Mouse (Mus musculus): ENCODE data around the gene Ralgps1. TPM values are rescaled to one million over a fixed set of nuclear protein-coding genes. Genes with fewer than 3 reads are reported as not detected.

Gene Ralgps1
- polyA plus RNA-seq, 1 experiment from 2014 or later, result 32.0 TPM

DNA sequence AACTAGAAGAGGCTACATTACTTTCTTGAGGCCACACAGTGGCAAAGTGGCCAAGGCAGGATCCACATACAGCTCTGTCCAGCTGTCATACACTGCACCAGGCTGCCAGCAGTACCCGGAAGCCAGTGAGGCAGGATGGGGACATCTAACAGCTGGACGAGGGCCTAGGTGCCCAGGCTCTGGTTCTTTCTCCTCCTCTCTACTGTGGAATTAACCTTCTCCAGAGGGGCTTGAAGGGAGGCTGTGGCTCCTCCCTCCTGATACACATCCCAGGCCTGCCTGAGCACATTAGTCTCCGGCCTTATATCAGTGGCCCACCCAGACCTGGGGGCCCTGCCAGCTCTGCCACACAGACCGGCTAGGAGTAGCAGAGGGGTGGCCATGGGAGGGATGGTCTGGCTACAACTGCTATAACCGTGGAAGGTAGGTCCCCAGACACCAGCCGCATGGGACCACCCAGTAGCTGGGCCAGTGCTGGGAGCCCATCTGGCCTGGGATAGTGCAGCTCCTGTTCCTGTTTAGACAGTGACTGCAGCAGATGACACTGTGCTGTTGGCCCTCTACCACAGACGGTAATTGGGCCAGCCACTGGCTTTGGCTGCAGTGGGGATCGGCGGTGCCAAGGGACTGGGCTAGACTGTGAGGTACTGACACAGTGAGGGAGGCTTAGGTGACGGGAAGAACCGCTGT lies 192.9 kb downstream of the Ralgps1 start:
- Histone ChIP-seq H3K4me1 (ENCODE audit: control insufficient read depth, insufficient read depth, low read depth, low read length) (peaks cover 26% of the 10 kb centered on the region), H3K4me2 (ENCODE audit: low read length) (no peak overlapping the region), H3K9ac (ENCODE audit: low read depth, low read length) (no peak overlapping the region), H3K27ac (ENCODE audit: low read depth, low read length) (no peak overlapping the region; the same call in 1 of the 2 replicates), H3K27me3 (replicated peaks; ENCODE audit: control insufficient read depth, insufficient read depth, low read length) (no peaks in the 10 kb centered on the region), H3K9me3 (ENCODE audit: control insufficient read depth, low read length) (no peaks in the 10 kb centered on the region), H3K4me3 (ENCODE audit: low read length) (no peak overlapping the region), H3K36me3 (ENCODE audit: control insufficient read depth, insufficient read depth, low read length) (no peaks in the 10 kb centered on the region)
- peak; percentile 83 for ATAC-seq
- WGBS, result 43% methylated on average over 11 of the region's 11 CpGs

DNA sequence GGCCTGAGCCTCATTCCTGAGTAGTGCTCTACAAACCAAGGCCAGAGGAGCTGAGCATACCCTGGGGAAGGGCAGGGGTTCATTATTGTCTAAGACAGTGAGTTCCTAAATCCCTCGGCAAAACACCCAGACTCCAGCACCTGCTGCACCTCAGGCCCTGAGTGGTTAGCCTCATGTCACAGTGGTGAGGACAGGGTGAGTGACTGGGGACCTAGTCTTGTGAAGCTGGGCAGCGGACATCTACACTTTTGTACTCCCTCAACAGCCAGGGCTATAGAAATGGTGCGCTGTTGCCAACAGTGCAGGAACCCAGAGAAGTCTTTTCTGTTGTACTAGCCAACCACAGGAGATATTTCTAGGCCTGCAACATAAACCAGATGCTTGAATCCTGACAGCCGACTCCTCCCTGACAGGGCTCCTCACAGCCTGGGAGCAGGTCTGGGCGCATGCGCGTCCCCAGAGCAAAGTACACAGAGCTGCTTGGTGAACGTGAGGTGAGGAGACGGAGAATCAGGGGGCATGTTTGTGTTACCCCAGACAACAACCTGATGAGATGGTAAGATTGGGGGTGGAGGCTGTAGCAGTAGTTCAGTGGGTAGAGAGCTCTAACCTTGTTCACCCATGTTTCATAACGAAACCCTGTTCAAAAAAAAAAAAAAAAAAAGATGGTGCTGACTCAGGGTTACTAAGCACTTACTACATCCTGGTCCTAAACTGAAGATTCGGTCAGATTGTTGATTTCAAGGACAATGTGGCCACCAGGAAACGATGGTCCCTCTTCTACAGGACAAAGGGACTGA lies 193.6 kb downstream of the Ralgps1 start:
- H3K36me3 ChIP-seq (ENCODE audit: control insufficient read depth, insufficient read depth, low read length), result peaks cover 4% of the 10 kb centered on the region; the same call in 1 of the 2 replicates
- H3K4me3 ChIP-seq (ENCODE audit: low read length), result no peak overlapping the region
- H3K4me1 ChIP-seq (ENCODE audit: control insufficient read depth, insufficient read depth, low read depth, low read length), result peaks cover 26% of the 10 kb centered on the region
- H3K27me3 ChIP-seq (replicated peaks; ENCODE audit: control insufficient read depth, insufficient read depth, low read length), result no peaks in the 10 kb centered on the region
- ATAC-seq, result no peak
- H3K27ac ChIP-seq (ENCODE audit: low read depth, low read length), result no peak overlapping the region
- H3K4me2 ChIP-seq (ENCODE audit: low read length), result no peak overlapping the region
- 85% methylated on average over 12 of the region's 12 CpGs for WGBS
- no peak overlapping the region for H3K9ac ChIP-seq (ENCODE audit: low read depth, low read length)
- H3K9me3 ChIP-seq (ENCODE audit: control insufficient read depth, low read length), result no peaks in the 10 kb centered on the region

DNA sequence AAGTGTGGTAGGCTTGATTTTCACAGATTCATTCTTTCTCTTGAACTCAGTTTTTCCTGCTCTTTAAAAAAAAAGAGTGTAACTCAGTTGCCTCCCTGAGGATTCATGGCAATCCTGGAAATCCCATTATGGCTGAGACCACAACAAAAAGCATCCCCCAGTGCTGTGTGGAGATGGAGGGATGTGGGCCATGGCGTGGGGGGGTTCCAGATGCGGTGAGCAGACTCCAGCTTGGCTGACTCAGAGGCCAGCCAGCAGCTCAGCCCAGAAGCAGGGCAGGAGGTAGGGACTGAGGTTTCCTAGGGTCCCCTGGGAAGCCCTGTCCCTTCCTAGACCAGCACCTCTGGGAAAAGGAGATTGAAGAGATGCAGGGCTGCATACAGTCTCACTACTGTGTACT lies 194.4 kb downstream of the Ralgps1 start:
- Histone ChIP-seq H3K27ac (ENCODE audit: low read depth, low read length) (no peak overlapping the region), H3K36me3 (ENCODE audit: control insufficient read depth, insufficient read depth, low read length) (peaks cover 4% of the 10 kb centered on the region; the same call in 1 of the 2 replicates), H3K9me3 (ENCODE audit: control insufficient read depth, low read length) (no peaks in the 10 kb centered on the region), H3K27me3 (replicated peaks; ENCODE audit: control insufficient read depth, insufficient read depth, low read length) (no peaks in the 10 kb centered on the region), H3K9ac (ENCODE audit: low read depth, low read length) (no peak overlapping the region), H3K4me3 (ENCODE audit: low read length) (no peak overlapping the region), H3K4me2 (ENCODE audit: low read length) (no peak overlapping the region), H3K4me1 (ENCODE audit: control insufficient read depth, insufficient read depth, low read depth, low read length) (peaks cover 26% of the 10 kb centered on the region)
- WGBS, result 54% methylated on average over 2 of the region's 2 CpGs
- no peak for ATAC-seq

DNA sequence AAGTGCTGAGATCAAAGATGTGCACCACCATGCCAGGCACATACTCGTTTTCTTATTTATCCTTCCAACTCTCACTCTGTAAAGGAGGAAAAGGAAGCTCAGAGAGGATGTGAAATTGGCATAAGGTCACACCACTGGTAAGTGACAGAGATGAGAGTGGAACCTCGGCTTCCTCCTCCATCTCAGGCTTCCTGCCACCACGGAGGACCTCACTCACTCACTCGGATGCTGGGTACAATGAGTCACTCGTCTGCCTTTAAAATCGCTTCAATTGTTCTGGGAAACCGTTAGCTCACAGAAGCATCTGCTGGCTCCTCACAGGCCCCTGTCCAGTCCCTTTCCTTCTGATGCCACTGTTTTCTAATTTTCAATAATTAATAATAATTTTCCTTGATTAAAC lies 194.8 kb downstream of the Ralgps1 start:
- 50% methylated on average over 7 of the region's 7 CpGs for WGBS
- Histone ChIP-seq H3K9ac (ENCODE audit: low read depth, low read length) (no peak overlapping the region), H3K9me3 (ENCODE audit: control insufficient read depth, low read length) (no peaks in the 10 kb centered on the region), H3K4me1 (ENCODE audit: control insufficient read depth, insufficient read depth, low read depth, low read length) (peaks cover 26% of the 10 kb centered on the region), H3K27me3 (replicated peaks; ENCODE audit: control insufficient read depth, insufficient read depth, low read length) (no peaks in the 10 kb centered on the region), H3K27ac (ENCODE audit: low read depth, low read length) (no peak overlapping the region), H3K4me3 (ENCODE audit: low read length) (no peak overlapping the region), H3K4me2 (ENCODE audit: low read length) (no peak overlapping the region), H3K36me3 (ENCODE audit: control insufficient read depth, insufficient read depth, low read length) (peaks cover 4% of the 10 kb centered on the region; the same call in 1 of the 2 replicates)
- no peak for ATAC-seq

DNA sequence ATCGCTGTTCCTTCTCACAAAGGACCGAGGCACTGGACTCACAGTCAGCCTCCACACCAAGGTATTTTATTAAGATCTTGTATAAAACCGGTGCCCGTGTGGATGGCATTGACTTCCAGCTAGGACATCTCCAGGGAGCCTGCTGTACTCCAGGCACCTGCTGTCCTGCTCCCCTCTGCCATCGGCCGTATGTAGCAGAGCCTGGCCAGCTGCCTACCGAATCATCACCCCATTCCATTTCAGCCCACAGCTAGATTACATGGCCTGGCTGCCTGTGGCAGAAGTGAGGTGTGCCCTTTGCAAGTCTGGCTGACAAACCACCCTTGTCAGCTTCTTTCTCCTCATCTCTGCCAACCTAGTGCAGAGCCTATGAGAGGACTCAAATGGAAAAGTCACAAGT lies 197.6 kb downstream of the Ralgps1 start:
- Histone ChIP-seq H3K27me3 (replicated peaks; ENCODE audit: control insufficient read depth, insufficient read depth, low read length) (no peaks in the 10 kb centered on the region), H3K9me3 (ENCODE audit: control insufficient read depth, low read length) (no peaks in the 10 kb centered on the region), H3K36me3 (ENCODE audit: control insufficient read depth, insufficient read depth, low read length) (peaks cover 6% of the 10 kb centered on the region), H3K9ac (ENCODE audit: low read depth, low read length) (no peak overlapping the region), H3K4me2 (ENCODE audit: low read length) (no peak overlapping the region), H3K4me1 (ENCODE audit: control insufficient read depth, insufficient read depth, low read depth, low read length) (peaks cover 9% of the 10 kb centered on the region; the same call in 1 of the 2 replicates), H3K4me3 (ENCODE audit: low read length) (no peak overlapping the region), H3K27ac (ENCODE audit: low read depth, low read length) (no peak overlapping the region)
- WGBS, result 72% methylated on average over 7 of the region's 7 CpGs
- no peak for ATAC-seq

DNA sequence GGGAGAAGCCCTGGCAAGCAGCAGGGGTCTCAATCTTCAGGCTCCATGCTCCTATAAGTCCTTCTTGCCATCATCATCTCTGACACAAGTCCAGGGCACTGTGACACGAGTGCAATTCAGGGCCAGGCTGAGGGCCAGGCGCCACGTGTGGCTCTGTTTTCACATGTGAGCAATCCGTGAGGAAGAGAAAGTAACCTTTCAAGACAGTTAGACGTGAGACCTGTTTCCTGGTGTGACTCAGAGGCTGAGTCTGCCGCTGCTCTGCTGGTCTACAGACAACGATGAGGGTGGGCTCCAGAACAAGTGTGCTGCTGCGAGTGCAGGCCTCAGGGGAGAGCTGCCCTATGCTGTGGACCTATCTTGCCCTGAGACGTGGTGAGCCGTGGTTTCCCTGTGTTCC lies 198.2 kb downstream of the Ralgps1 start:
- no peak for ATAC-seq

DNA sequence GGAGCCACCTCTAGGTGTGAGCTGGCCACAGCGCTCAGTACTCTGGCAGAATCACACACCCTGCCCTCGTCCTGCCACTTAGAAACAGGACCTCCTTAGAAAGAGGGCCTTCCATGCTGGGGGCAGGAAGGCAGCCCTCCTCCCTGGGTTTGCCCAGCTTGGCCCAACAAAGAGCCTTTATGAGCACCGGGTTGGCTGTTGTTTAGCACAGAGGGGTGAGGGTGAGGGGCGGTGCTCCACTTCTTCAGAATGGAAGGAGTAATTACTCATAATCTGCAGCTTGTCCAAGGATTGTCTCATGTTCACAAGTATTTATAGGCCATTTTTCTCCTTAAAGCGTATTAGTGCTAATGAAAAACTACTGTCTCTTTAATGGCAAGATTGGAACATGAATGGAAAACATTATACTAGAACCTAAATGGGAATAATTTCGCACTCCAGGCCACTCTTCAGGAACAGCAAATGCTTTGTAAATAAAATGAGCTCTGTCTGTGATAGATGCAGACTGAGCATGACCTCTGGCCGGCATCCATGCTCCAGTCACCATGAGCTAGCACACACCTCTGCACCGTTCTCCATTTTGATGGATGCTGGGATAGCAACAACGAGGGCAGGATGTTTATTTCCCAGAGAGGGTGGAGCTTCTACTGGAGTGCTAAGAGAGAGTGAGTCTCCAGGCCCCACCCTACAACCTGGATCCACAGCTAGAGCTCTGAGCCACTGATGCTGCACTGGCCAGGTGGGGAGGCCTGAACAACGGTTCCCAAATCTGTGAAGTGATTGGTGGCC lies 200.3 kb downstream of the Ralgps1 start:
- H3K27me3 ChIP-seq (replicated peaks; ENCODE audit: control insufficient read depth, insufficient read depth, low read length), result no peaks in the 10 kb centered on the region
- H3K4me3 ChIP-seq (ENCODE audit: low read length), result no peak overlapping the region
- no peak overlapping the region for H3K9ac ChIP-seq (ENCODE audit: low read depth, low read length)
- H3K27ac ChIP-seq (ENCODE audit: low read depth, low read length), result no peak overlapping the region
- ATAC-seq, result 0 out of 2 replicates have a peak, but pooled peaks have one; percentile 46
- peaks cover 10% of the 10 kb centered on the region for H3K36me3 ChIP-seq (ENCODE audit: control insufficient read depth, insufficient read depth, low read length)
- peaks cover 3% of the 10 kb centered on the region; the same call in 1 of the 2 replicates for H3K4me1 ChIP-seq (ENCODE audit: control insufficient read depth, insufficient read depth, low read depth, low read length)
- 46% methylated on average over 10 of the region's 10 CpGs for WGBS
- H3K4me2 ChIP-seq (ENCODE audit: low read length), result no peak overlapping the region
- H3K9me3 ChIP-seq (ENCODE audit: control insufficient read depth, low read length), result no peaks in the 10 kb centered on the region

More for the DNA sequence above, 198.2 kb downstream of the Ralgps1 start:
- no peak overlapping the region for H3K9ac ChIP-seq (ENCODE audit: low read depth, low read length)
- H3K4me2 ChIP-seq (ENCODE audit: low read length), result no peak overlapping the region
- WGBS, result 87% methylated on average over 10 of the region's 10 CpGs
- H3K27me3 ChIP-seq (replicated peaks; ENCODE audit: control insufficient read depth, insufficient read depth, low read length), result no peaks in the 10 kb centered on the region
- no peak overlapping the region for H3K27ac ChIP-seq (ENCODE audit: low read depth, low read length)
- H3K36me3 ChIP-seq (ENCODE audit: control insufficient read depth, insufficient read depth, low read length), result peaks cover 6% of the 10 kb centered on the region
- H3K4me3 ChIP-seq (ENCODE audit: low read length), result no peak overlapping the region
- peaks cover 5% of the 10 kb centered on the region; the same call in 1 of the 2 replicates for H3K4me1 ChIP-seq (ENCODE audit: control insufficient read depth, insufficient read depth, low read depth, low read length)
- no peaks in the 10 kb centered on the region for H3K9me3 ChIP-seq (ENCODE audit: control insufficient read depth, low read length)

DNA sequence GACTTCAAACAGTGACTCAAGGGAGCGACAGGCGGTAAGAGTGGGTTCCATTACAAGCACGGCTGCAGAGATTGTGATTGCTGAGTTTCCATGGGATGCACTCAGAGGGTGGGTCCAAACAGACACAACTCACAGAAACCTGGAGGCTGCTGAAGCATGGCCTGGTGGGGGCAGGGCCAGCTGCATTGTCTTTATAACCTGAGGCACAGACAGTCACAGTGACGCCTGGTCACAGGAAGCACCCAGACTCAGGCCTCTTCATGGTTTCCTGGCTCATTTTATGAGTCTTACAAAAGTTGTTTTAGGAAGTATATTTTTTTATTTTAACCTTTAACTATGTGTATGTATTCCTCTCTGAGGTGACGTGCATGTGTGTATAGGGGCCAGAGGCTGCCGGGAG lies 201.8 kb downstream of the Ralgps1 start:
- no peak overlapping the region for H3K4me3 ChIP-seq (ENCODE audit: low read length)
- no peak overlapping the region for H3K4me2 ChIP-seq (ENCODE audit: low read length)
- WGBS, result 78% methylated on average over 6 of the region's 6 CpGs
- ATAC-seq, result no peak
- H3K9me3 ChIP-seq (ENCODE audit: control insufficient read depth, low read length), result no peaks in the 10 kb centered on the region
- H3K9ac ChIP-seq (ENCODE audit: low read depth, low read length), result no peak overlapping the region
- H3K4me1 ChIP-seq (ENCODE audit: control insufficient read depth, insufficient read depth, low read depth, low read length), result peaks cover 5% of the 10 kb centered on the region; the same call in 1 of the 2 replicates
- no peaks in the 10 kb centered on the region for H3K27me3 ChIP-seq (replicated peaks; ENCODE audit: control insufficient read depth, insufficient read depth, low read length)
- H3K27ac ChIP-seq (ENCODE audit: low read depth, low read length), result no peak overlapping the region
- peaks cover 10% of the 10 kb centered on the region for H3K36me3 ChIP-seq (ENCODE audit: control insufficient read depth, insufficient read depth, low read length)
